Mouse (Mus musculus) frontal cortex, postnatal 10 days (tissue): ENCODE data around the gene Arhgap17.

ENCODE experiments used
- DNase-seq, 2 experiments: peaks; one replicate each; pipeline ENCODE4 v3.0.0; 2022; ENCODE audit warnings: low spot score in 2 of 2, mixed read lengths in 1 of 2

Gene Arhgap17

GRCm38 (mm10) chr7:123368778-123369746 lies 653 bp downstream of the Arhgap17 start:
- no peak for DNase-seq

- no peak for DNase-seq
These were observed 1.5 kb downstream of the Arhgap17 start for GRCm38 (mm10) chr7:123368187-123368586.

GRCm38 (mm10) chr7:123367218-123368150 lies 2.2 kb downstream of the Arhgap17 start:
- DNase-seq: no peak

- DNase-seq: no peak
These were observed 2.9 kb downstream of the Arhgap17 start for GRCm38 (mm10) chr7:123366806-123367205.

GRCm38 (mm10) chr7:123365876-123366741 lies 3.6 kb downstream of the Arhgap17 start:
- DNase-seq: no peak

- no peak for DNase-seq
These were observed 5.7 kb downstream of the Arhgap17 start for GRCm38 (mm10) chr7:123363971-123364370.

GRCm38 (mm10) chr7:123362806-123363205 lies 6.9 kb downstream of the Arhgap17 start:
- DNase-seq: no peak

- no peak for DNase-seq
These were observed 8.3 kb downstream of the Arhgap17 start for GRCm38 (mm10) chr7:123361229-123361980.

- no peak for DNase-seq
These were observed 9.5 kb downstream of the Arhgap17 start for GRCm38 (mm10) chr7:123360185-123360584.

- no peak for DNase-seq
These were observed 10.6 kb downstream of the Arhgap17 start for GRCm38 (mm10) chr7:123359101-123359500.

GRCm38 (mm10) chr7:123356158-123356557 lies 13.6 kb downstream of the Arhgap17 start:
- no peak for DNase-seq

GRCm38 (mm10) chr7:123354851-123355250 lies 14.9 kb downstream of the Arhgap17 start:
- no peak for DNase-seq

GRCm38 (mm10) chr7:123354392-123354791 lies 15.3 kb downstream of the Arhgap17 start:
- no peak for DNase-seq

- no peak for DNase-seq
These were observed 15.8 kb downstream of the Arhgap17 start for GRCm38 (mm10) chr7:123353879-123354278.

GRCm38 (mm10) chr7:123353081-123353480 lies 16.6 kb downstream of the Arhgap17 start:
- no peak for DNase-seq

GRCm38 (mm10) chr7:123350243-123350642 lies 19.5 kb downstream of the Arhgap17 start:
- DNase-seq: no peak

GRCm38 (mm10) chr7:123349813-123350212 lies 19.9 kb downstream of the Arhgap17 start:
- DNase-seq: no peak

- DNase-seq: no peak
These were observed 23.0 kb downstream of the Arhgap17 start for GRCm38 (mm10) chr7:123346631-123347290.

- no peak for DNase-seq
These were observed 24.6 kb downstream of the Arhgap17 start for GRCm38 (mm10) chr7:123345041-123345544.
